Comparison of ENCODE assay signal across 27 mouse cellular contexts in genomic region chr8:89217689-89218088, GRCm38 (mm10).
"Had no signal": no experiment of that assay in that cellular context is flagged by ENCODE, and none has a peak within 500 bp of the region (broad histone marks: within the 10 kb centered on the region; RNA-seq: fewer than 3 reads in every experiment).

No protein-coding gene starts in this region.

- H3K4me1 ChIP-seq: hindbrain, embryonic 10.5 days; hindbrain, embryonic 12.5 days; kidney, embryonic 15.5 days; limb, embryonic 13.5 days; limb, embryonic 15.5 days had no signal

- H3K4me3 ChIP-seq: forebrain, embryonic 15.5 days; gastrocnemius, adult 2 months; heart, adult 2 months; heart, embryonic 12.5 days; hindbrain, embryonic 10.5 days; hindbrain, embryonic 12.5 days; kidney, embryonic 15.5 days; limb, embryonic 13.5 days; limb, embryonic 15.5 days had no signal

- H3K4me2 ChIP-seq: forebrain, embryonic 15.5 days; heart, embryonic 12.5 days; hindbrain, embryonic 12.5 days; hindbrain, embryonic 14.5 days; kidney, embryonic 15.5 days; limb, embryonic 13.5 days; limb, embryonic 15.5 days had no signal

- ATAC-seq: forebrain, embryonic 15.5 days; forebrain, postnatal 0 days; hindbrain, embryonic 16.5 days; inflammation-experienced regulatory T-cells, adult 6 months had no signal

- DNase-seq: forebrain, postnatal 0 days; gastrocnemius, adult 2 months; gastrocnemius, postnatal 10 days; gastrocnemius, postnatal 25 days; heart, adult 2 months; heart, postnatal 10 days; heart, postnatal 4 days; kidney, adult 11 months; kidney, adult 2 months; kidney, adult 9 months; kidney, postnatal 14 days; kidney, postnatal 36 days; layer of hippocampus, adult 9-11 months; layer of hippocampus, postnatal 36 days; left cerebral cortex, postnatal 4 days had no signal

- H3K27me3 ChIP-seq: forebrain, embryonic 15.5 days; heart, embryonic 12.5 days; hindbrain, embryonic 12.5 days; kidney, embryonic 15.5 days; limb, embryonic 13.5 days; limb, embryonic 15.5 days had no signal

- H3K9ac ChIP-seq: forebrain, embryonic 15.5 days; forebrain, postnatal 0 days; heart, embryonic 12.5 days; hindbrain, embryonic 12.5 days; hindbrain, embryonic 14.5 days; kidney, embryonic 15.5 days; limb, embryonic 13.5 days; limb, embryonic 15.5 days; liver, embryonic 14.5 days had no signal

- H3K27ac ChIP-seq: forebrain, embryonic 15.5 days; gastrocnemius, adult 2 months; heart, adult 2 months; hindbrain, embryonic 10.5 days; hindbrain, embryonic 12.5 days; hindbrain, embryonic 14.5 days; kidney, embryonic 15.5 days; kidney, postnatal 0 days; limb, embryonic 13.5 days; limb, embryonic 15.5 days; liver, embryonic 14.5 days had no signal

- H3K36me3 ChIP-seq: forebrain, embryonic 15.5 days; heart, embryonic 12.5 days; hindbrain, embryonic 10.5 days; hindbrain, embryonic 12.5 days; kidney, embryonic 15.5 days; limb, embryonic 13.5 days; limb, embryonic 15.5 days had no signal

- H3K9me3 ChIP-seq: forebrain, embryonic 15.5 days; heart, embryonic 12.5 days; hindbrain, embryonic 10.5 days; hindbrain, embryonic 12.5 days; kidney, embryonic 15.5 days; limb, embryonic 13.5 days; limb, embryonic 15.5 days had no signal
